Mouse (Mus musculus): ENCODE results near the gene Vmn1r175. TPM values are rescaled to one million over a fixed set of nuclear protein-coding genes. Genes with fewer than 3 reads are reported as not detected.
"Not testable (repeated sequence)": the region's sequence is repeated elsewhere in the genome, so short reads cannot be mapped to it uniquely, and the experiment has no call there.

Vmn1r175 gene
- 0.23 TPM in 1 of 2 replicates, not detected in the other for polyA plus RNA-seq (2011; ENCODE audit: insufficient read depth, insufficient read length, low read depth, missing spikeins)

GRCm38 (mm10) chr7:23810543-23810942 is at the start of gene Vmn1r175:
Gene Vmn1r175 (minus strand): TSS chr7:23810643.
- H3K4me1 ChIP-seq (ENCODE audit: control insufficient read depth, insufficient read depth, low read length); H3K27me3 ChIP-seq (ENCODE audit: control insufficient read depth, insufficient read depth, low read length, poor library complexity, severe bottlenecking); H3K27ac ChIP-seq (ENCODE audit: insufficient read depth, low read length); H3K36me3 ChIP-seq (ENCODE audit: control insufficient read depth, insufficient read depth, low read length, poor library complexity, severe bottlenecking); H3K9me3 ChIP-seq (replicated peaks; ENCODE audit: control insufficient read depth, insufficient read depth, low read length, poor library complexity, severe bottlenecking); H3K9ac ChIP-seq (ENCODE audit: low read depth, poor library complexity, severe bottlenecking); H3K4me3 ChIP-seq (ENCODE audit: low read depth, low read length): not testable (repeated sequence)

DNA sequence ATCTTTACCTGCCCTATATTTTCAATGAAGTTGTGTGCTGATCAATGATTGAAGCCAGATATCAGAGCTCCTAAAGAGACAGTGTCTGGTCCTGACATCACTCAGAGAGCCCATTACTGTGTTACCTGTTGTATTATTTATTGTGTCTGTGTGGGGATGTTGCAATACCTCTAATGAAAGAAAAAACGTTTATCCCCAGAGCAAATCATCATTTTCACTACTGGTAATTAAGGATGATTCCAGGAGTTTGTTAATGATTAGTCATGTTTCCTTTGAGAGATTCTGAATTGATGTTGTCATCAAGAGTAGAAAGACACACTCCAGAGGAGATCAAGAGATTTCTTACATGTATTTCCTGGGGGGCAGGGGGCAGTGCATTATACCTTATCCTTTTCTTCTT is 26.8 kb upstream of the Vmn1r175 start, which contains the start of gene Vmn1r176:
Gene Vmn1r176 (minus strand): TSS at position 101 of the 400 bp plus-strand sequence.
- not testable (repeated sequence) for H3K4me1 ChIP-seq (ENCODE audit: control insufficient read depth, insufficient read depth, low read length); H3K36me3 ChIP-seq (ENCODE audit: control insufficient read depth, insufficient read depth, low read length, poor library complexity, severe bottlenecking); H3K9me3 ChIP-seq (replicated peaks; ENCODE audit: control insufficient read depth, insufficient read depth, low read length, poor library complexity, severe bottlenecking); H3K27me3 ChIP-seq (ENCODE audit: control insufficient read depth, insufficient read depth, low read length, poor library complexity, severe bottlenecking); H3K9ac ChIP-seq (ENCODE audit: low read depth, poor library complexity, severe bottlenecking); H3K27ac ChIP-seq (ENCODE audit: insufficient read depth, low read length); H3K4me3 ChIP-seq (ENCODE audit: low read depth, low read length)

GRCm38 (mm10) chr7:23784526-23784925 is 25.9 kb downstream of the Vmn1r175 start:
- TF ChIP-seq POLR2A (IDR thresholded peaks at IDR 0.05; ENCODE audit: insufficient read depth, low read length) (no peak), CTCF (IDR thresholded peaks at IDR 0.05; ENCODE audit: low read depth, low read length) (no peak), EP300 (IDR thresholded peaks at IDR 0.05; ENCODE audit: insufficient read depth, low read depth, low read length) (no peak)
- no peaks in the 10 kb centered on the region for H3K27me3 ChIP-seq (ENCODE audit: control insufficient read depth, insufficient read depth, low read length, poor library complexity, severe bottlenecking)
- no peak overlapping the region for H3K27ac ChIP-seq (ENCODE audit: insufficient read depth, low read length)
- H3K4me3 ChIP-seq (ENCODE audit: low read depth, low read length), result no peak overlapping the region
- H3K4me1 ChIP-seq (ENCODE audit: control insufficient read depth, insufficient read depth, low read length), result no peaks in the 10 kb centered on the region
- H3K36me3 ChIP-seq (ENCODE audit: control insufficient read depth, insufficient read depth, low read length, poor library complexity, severe bottlenecking), result no peaks in the 10 kb centered on the region
- H3K9me3 ChIP-seq (replicated peaks; ENCODE audit: control insufficient read depth, insufficient read depth, low read length, poor library complexity, severe bottlenecking), result no peaks in the 10 kb centered on the region
- H3K9ac ChIP-seq (ENCODE audit: low read depth, poor library complexity, severe bottlenecking), result no peak overlapping the region

Other genes with a start within 250 kb of the Vmn1r175 start
- gene Vmn1r169, start 235.1 kb downstream of the Vmn1r175 start, polyA plus RNA-seq (2011; ENCODE audit: insufficient read depth, insufficient read length, low read depth, missing spikeins), result not detected in 2 replicates
- gene Vmn1r170, start 204.5 kb downstream of the Vmn1r175 start, polyA plus RNA-seq (2011; ENCODE audit: insufficient read depth, insufficient read length, low read depth, missing spikeins), result not detected in 2 replicates
- not detected in 2 replicates for gene Vmn1r171, start 179.9 kb downstream of the Vmn1r175 start, polyA plus RNA-seq (2011; ENCODE audit: insufficient read depth, insufficient read length, low read depth, missing spikeins)
- not detected in 2 replicates for gene Vmn1r172, start 152.3 kb downstream of the Vmn1r175 start, polyA plus RNA-seq (2011; ENCODE audit: insufficient read depth, insufficient read length, low read depth, missing spikeins)
- not detected in 2 replicates for gene Vmn1r173, start 109.9 kb downstream of the Vmn1r175 start, polyA plus RNA-seq (2011; ENCODE audit: insufficient read depth, insufficient read length, low read depth, missing spikeins)
- not detected in 2 replicates for gene Vmn1r174, start 58.4 kb downstream of the Vmn1r175 start, polyA plus RNA-seq (2011; ENCODE audit: insufficient read depth, insufficient read length, low read depth, missing spikeins)
- gene Vmn1r176, start 26.7 kb upstream of the Vmn1r175 start, polyA plus RNA-seq (2011; ENCODE audit: insufficient read depth, insufficient read length, low read depth, missing spikeins), result not detected in 2 replicates
- not detected in 2 replicates for gene Vmn1r177, start 55.8 kb upstream of the Vmn1r175 start, polyA plus RNA-seq (2011; ENCODE audit: insufficient read depth, insufficient read length, low read depth, missing spikeins)
- not detected in 2 replicates for gene Vmn1r178, start 81.4 kb upstream of the Vmn1r175 start, polyA plus RNA-seq (2011; ENCODE audit: insufficient read depth, insufficient read length, low read depth, missing spikeins)
- not detected in 2 replicates for gene Vmn1r179, start 116.3 kb upstream of the Vmn1r175 start, polyA plus RNA-seq (2011; ENCODE audit: insufficient read depth, insufficient read length, low read depth, missing spikeins)
- gene Vmn1r180, start 140.0 kb upstream of the Vmn1r175 start, polyA plus RNA-seq (2011; ENCODE audit: insufficient read depth, insufficient read length, low read depth, missing spikeins), result not detected in 2 replicates
- 0.15 TPM in 1 of 2 replicates, not detected in the other for gene Vmn1r181, start 164.0 kb upstream of the Vmn1r175 start, polyA plus RNA-seq (2011; ENCODE audit: insufficient read depth, insufficient read length, low read depth, missing spikeins)
- gene V1rd19, start 191.0 kb upstream of the Vmn1r175 start, polyA plus RNA-seq (2011; ENCODE audit: insufficient read depth, insufficient read length, low read depth, missing spikeins), result not detected in 2 replicates
- not detected in 2 replicates for gene Vmn1r183, start 242.6 kb upstream of the Vmn1r175 start, polyA plus RNA-seq (2011; ENCODE audit: insufficient read depth, insufficient read length, low read depth, missing spikeins)

Data from ES-Bruce4 (cell line).